In the genomic region with DNA sequence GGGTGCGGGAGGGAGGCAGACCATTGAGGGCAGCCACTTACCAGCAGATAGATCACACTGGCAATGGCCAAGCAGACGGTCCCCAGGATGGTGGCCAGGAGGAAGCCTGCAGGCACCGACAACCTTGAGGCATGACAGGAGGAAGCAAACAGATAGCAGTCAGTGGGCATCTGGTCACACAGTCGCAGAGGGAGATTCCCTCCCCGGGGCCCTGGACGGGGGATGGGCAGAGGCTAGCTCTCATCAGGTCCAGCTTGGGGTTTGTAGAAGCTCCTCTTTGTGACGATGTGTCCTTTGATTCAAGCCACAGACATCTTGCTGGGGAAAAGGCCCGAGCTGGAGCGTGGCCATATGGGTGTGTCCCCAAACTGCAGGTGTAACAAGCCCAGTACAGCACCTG, we compare ENCODE assay signal across 21 mouse cellular contexts. TPM values are rescaled to one million over a fixed set of nuclear protein-coding genes. Genes with fewer than 3 reads are reported as not detected.
"Had no signal": no experiment of that assay in that cellular context is flagged by ENCODE, and none has a peak within 500 bp of the region (broad histone marks: within the 10 kb centered on the region; RNA-seq: fewer than 3 reads in every experiment).

No protein-coding gene starts in this region.

- DNase-seq: lung, adult 18-20 months; lung, embryonic 14.5 days; lung, postnatal 10 days; lung, postnatal 4 days; right cerebral cortex, postnatal 14 days; thymus, adult 2 months; thymus, postnatal 25 days; thymus, postnatal 4 days had no signal

- H3K9ac ChIP-seq: lung, embryonic 14.5 days; midbrain, embryonic 13.5 days; midbrain, embryonic 15.5 days; neural tube, embryonic 12.5 days; stomach, embryonic 15.5 days had no signal

- H3K36me3 ChIP-seq: midbrain, embryonic 13.5 days; midbrain, embryonic 15.5 days; neural tube, embryonic 12.5 days had no signal

- H3K9me3 ChIP-seq: midbrain, embryonic 13.5 days; midbrain, embryonic 15.5 days; neural tube, embryonic 12.5 days; stomach, embryonic 15.5 days had no signal

- H3K27ac ChIP-seq: midbrain, embryonic 13.5 days; midbrain, embryonic 15.5 days; neural tube, embryonic 12.5 days; stomach, embryonic 15.5 days; stomach, postnatal 0 days had no signal

- ATAC-seq: midbrain, embryonic 13.5 days; midbrain, embryonic 15.5 days had no signal

- H3K4me1 ChIP-seq: midbrain, embryonic 13.5 days; midbrain, embryonic 15.5 days; neural tube, embryonic 12.5 days had no signal

- H3K4me3 ChIP-seq: midbrain, embryonic 13.5 days; midbrain, embryonic 15.5 days; neural tube, embryonic 12.5 days; stomach, embryonic 15.5 days had no signal

- H3K4me2 ChIP-seq: lung, embryonic 14.5 days; midbrain, embryonic 11.5 days; midbrain, embryonic 13.5 days; midbrain, embryonic 15.5 days; neural tube, embryonic 12.5 days; stomach, embryonic 15.5 days had no signal

- H3K27me3 ChIP-seq: midbrain, embryonic 13.5 days; midbrain, embryonic 15.5 days; neural tube, embryonic 12.5 days; stomach, embryonic 15.5 days had no signal

RNA-seq across cellular contexts. Expression of gene Il17c, which starts 4.3 kb away (rescaled TPM):
- total RNA-seq: midbrain, postnatal 0 days; monocyte, adult 5-6 weeks; neutrophil, adult 5-6 weeks had no signal
- polyA plus RNA-seq: liver, embryonic 16.5 days; lung, embryonic 14.5 days; lung, embryonic 16.5 days; midbrain, embryonic 11.5 days; midbrain, embryonic 13.5 days; midbrain, embryonic 15.5 days; neural tube, embryonic 12.5 days; neural tube, embryonic 14.5 days; stomach, embryonic 15.5 days; urinary bladder, adult 2 months had no signal

RNA-seq across cellular contexts. Expression of gene Snai3, which starts 34.4 kb away (rescaled TPM):
- total RNA-seq: midbrain, postnatal 0 days; monocyte, adult 5-6 weeks had no signal
- polyA plus RNA-seq: midbrain, embryonic 11.5 days; midbrain, embryonic 13.5 days; midbrain, embryonic 15.5 days; midbrain, postnatal 0 days; neural tube, embryonic 12.5 days; neural tube, embryonic 14.5 days had no signal
